Mouse (Mus musculus): ENCODE measurements at regions not wholly inside any gene's neighbourhood (a gene's known extent, or its start where the extent isn't known, plus 50 kb on each side); places are given as distances from the start of the nearest gene placed in this dataset.

DNA sequence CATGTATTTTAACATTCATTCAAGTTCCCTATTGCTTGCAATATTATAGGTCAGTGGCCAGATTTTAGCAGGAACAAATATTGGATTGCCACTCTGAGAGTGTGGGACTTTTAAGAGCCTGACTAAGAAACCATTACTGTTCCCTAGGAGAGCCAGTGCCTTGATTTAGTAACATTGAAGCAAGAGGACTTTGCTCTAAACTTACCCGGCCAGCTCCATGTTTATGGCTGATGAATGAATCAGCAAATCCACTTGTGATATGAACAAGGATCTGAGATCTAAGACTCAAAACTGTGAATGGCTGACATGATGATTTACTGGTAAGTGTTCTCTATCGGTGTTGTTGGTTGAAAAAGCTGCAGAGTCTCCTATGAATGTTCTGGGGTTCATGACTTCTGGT lies 236.4 kb downstream of the Brinp2 start:
- TF ChIP-seq CTCF (IDR thresholded peaks at IDR 0.05) (no peak), EP300 (IDR thresholded peaks at IDR 0.05) (no peak)
